Mouse (Mus musculus) midbrain, postnatal 0 days (tissue): ENCODE data around the gene Vmn1r132. TPM values are rescaled to one million over a fixed set of nuclear protein-coding genes. Genes with fewer than 3 reads are reported as not detected.
"Not testable (repeated sequence)": the region's sequence is repeated elsewhere in the genome, so short reads cannot be mapped to it uniquely, and the experiment has no call there.

Experiments
- ATAC-seq: fragments of 200-750 bp; cut with Nextera tagmentation; 2 replicates; pipeline ENCODE4 v1.8.0; 2017; ENCODE audit warnings: moderate number of reproducible peaks, mild to moderate bottlenecking, moderate TSS enrichment, moderate library complexity; ENCODE audit not compliant: low FRiP score
- DNase-seq: peaks from one replicate; pipeline ENCODE4 v3.0.0-alpha.2; 2015; ENCODE audit warnings: low spot score
- H3K27ac ChIP-seq: fragments of 300-500 bp; sonication (generic); 2 replicates; pipeline ENCODE4 v1.5.1; 2014; ENCODE audit warnings: low read depth, mild to moderate bottlenecking, low read length, mixed read lengths
- H3K27me3 ChIP-seq: fragments of 300-500 bp; sonication (generic); 2 replicates; pipeline ENCODE4 v1.6.1; 2014; ENCODE audit warnings: low read length, control low read depth, mixed read lengths; ENCODE audit not compliant: insufficient read depth
- H3K36me3 ChIP-seq: fragments of 300-500 bp; sonication (generic); 2 replicates; pipeline ENCODE4 v1.6.1; 2014; ENCODE audit warnings: low read length, control low read depth, mixed read lengths; ENCODE audit not compliant: insufficient read depth
- H3K4me1 ChIP-seq: fragments of 300-500 bp; sonication (generic); 2 replicates; pipeline ENCODE4 v1.6.1; 2014; ENCODE audit warnings: mild to moderate bottlenecking, control low read depth, antibody characterized with exemption, low read length, mixed read lengths; ENCODE audit not compliant: insufficient read depth
- H3K4me2 ChIP-seq: fragments of 300-500 bp; sonication (generic); 2 replicates; pipeline ENCODE4 v1.6.1; 2014; ENCODE audit warnings: low read depth, mild to moderate bottlenecking, low read length, mixed read lengths; ENCODE audit not compliant: poor library complexity, severe bottlenecking
- H3K4me3 ChIP-seq: fragments of 300-500 bp; sonication (generic); 2 replicates; pipeline ENCODE4 v1.5.1; 2014; ENCODE audit warnings: low read depth, mild to moderate bottlenecking, low read length, moderate library complexity
- H3K9ac ChIP-seq: fragments of 300-500 bp; sonication (generic); replicated peaks from 2 replicates; pipeline ENCODE4 v1.6.1; 2014; ENCODE audit warnings: mild to moderate bottlenecking, low read length, moderate library complexity, mixed read lengths; ENCODE audit not compliant: poor library complexity, severe bottlenecking
- H3K9me3 ChIP-seq: fragments of 300-500 bp; sonication (generic); 2 replicates; pipeline ENCODE4 v1.6.1; 2016; ENCODE audit warnings: low read length, control low read depth
- WGBS: fragments of 180-500 bp; shearing (Covaris S2); extraction: QIAGEN DNeasy Blood & Tissue Kit; methylation state at CpG from one replicate; pipeline ENCODE4 v1.1.7; 2014; 5-methylcytosine and 5-hydroxymethylcytosine counted together
- polyA plus RNA-seq: library from polyadenylated mRNA; unstranded; fragments of >200 nt; fragmentation: Nextera tagmentation; extraction: Ambion mirVana; gene quantifications from 2 replicates; pipeline ENCODE4 v1.2.1, GENCODE M21; 2015
- total RNA-seq: library from RNA; depleted of rRNA; stranded (reverse); fragments of >200 nt; gene quantifications from 2 replicates; pipeline ENCODE4 v1.2.3, GENCODE M21; 2014; rRNA removed

Vmn1r132 gene
- total RNA-seq (not detected in 2 replicates), polyA plus RNA-seq (not detected in 2 replicates)

GRCm38 (mm10) chr7:21613792-21614191 lies at the start of gene Vmn1r132:
TSS of gene Vmn1r132 (plus strand) at chr7:21614092.
- no CpG with 5 or more reads among the region's 3 CpGs for WGBS
- H3K4me1 ChIP-seq, H3K27me3 ChIP-seq, H3K4me2 ChIP-seq, H3K9me3 ChIP-seq, H3K4me3 ChIP-seq, DNase-seq, H3K36me3 ChIP-seq, H3K27ac ChIP-seq, ATAC-seq, H3K9ac ChIP-seq: not testable (repeated sequence)

Other genes with a start within 250 kb of the Vmn1r132 start
- gene Gm6882, start 181.3 kb upstream of the Vmn1r132 start, total RNA-seq: not detected in 2 replicates
- gene Gm6882, start 181.3 kb upstream of the Vmn1r132 start, polyA plus RNA-seq: not detected in 2 replicates
- not detected in 2 replicates for gene Vmn1r130, start 102.3 kb upstream of the Vmn1r132 start, total RNA-seq
- gene Vmn1r130, start 102.3 kb upstream of the Vmn1r132 start, polyA plus RNA-seq: not detected in 2 replicates
- gene Vmn1r131, start 68.0 kb upstream of the Vmn1r132 start, total RNA-seq: not detected in 2 replicates
- not detected in 2 replicates for gene Vmn1r131, start 68.0 kb upstream of the Vmn1r132 start, polyA plus RNA-seq
- not detected in 2 replicates for gene Gm4175, start 147.4 kb downstream of the Vmn1r132 start, total RNA-seq
- gene Gm4175, start 147.4 kb downstream of the Vmn1r132 start, polyA plus RNA-seq: not detected in 2 replicates
- gene Gm4177, start 182.6 kb downstream of the Vmn1r132 start, total RNA-seq: not detected in 2 replicates
- not detected in 2 replicates for gene Gm4177, start 182.6 kb downstream of the Vmn1r132 start, polyA plus RNA-seq
- not detected in 2 replicates for gene Vmn1r135, start 218.3 kb downstream of the Vmn1r132 start, total RNA-seq
- not detected in 2 replicates for gene Vmn1r135, start 218.3 kb downstream of the Vmn1r132 start, polyA plus RNA-seq
- not detected in 2 replicates for gene Gm5725, start 230.2 kb downstream of the Vmn1r132 start, total RNA-seq
- not detected in 2 replicates for gene Gm5725, start 230.2 kb downstream of the Vmn1r132 start, polyA plus RNA-seq